Mouse (Mus musculus): ENCODE results near the gene A2m. TPM values are rescaled to one million over a fixed set of nuclear protein-coding genes. Genes with fewer than 3 reads are reported as not detected.

A2m gene
- polyA plus RNA-seq, 1 experiment = 17.8 TPM

DNA sequence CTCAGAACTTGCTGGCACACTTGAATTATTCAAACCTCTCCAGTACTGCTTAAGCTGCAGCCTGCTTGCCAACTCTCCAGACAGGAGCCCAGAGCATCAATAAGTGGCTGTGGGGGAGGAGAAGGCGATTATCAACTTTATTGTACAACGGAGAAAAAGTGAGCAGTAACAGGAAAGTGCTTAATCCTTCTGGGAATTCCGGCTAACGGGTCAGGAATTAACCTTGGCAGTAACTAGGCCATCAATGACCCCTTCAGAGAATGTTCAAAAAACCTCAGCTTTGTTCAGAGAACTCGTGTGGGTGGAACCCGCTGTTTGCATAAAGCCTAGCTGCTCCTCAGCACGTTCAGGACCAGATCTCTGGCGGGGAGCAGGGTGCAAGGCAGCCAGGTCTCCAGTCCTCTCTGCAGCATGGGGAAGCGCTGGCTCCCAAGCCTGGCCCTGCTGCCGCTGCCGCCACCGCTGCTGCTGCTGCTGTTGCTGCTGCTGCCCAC is 749 bp downstream of the A2m start:
- peak; percentile 8 to 9 for DNase-seq
- WGBS = 6% methylated on average over 12 of the region's 12 CpGs
- H3K27me3 ChIP-seq (ENCODE audit: control insufficient read depth, insufficient read depth, low read length) = no peaks in the 10 kb centered on the region
- TF ChIP-seq POLR2A (IDR thresholded peaks at IDR 0.05; ENCODE audit: borderline replicate concordance, insufficient read depth, low read length) (no peak), CTCF (IDR thresholded peaks at IDR 0.05; ENCODE audit: borderline replicate concordance, insufficient read depth, low read depth, low read length) (no peak)
- no peak overlapping the region for H3K4me3 ChIP-seq (replicated peaks; ENCODE audit: insufficient read depth, low read depth, low read length)
- H3K4me1 ChIP-seq (ENCODE audit: control insufficient read depth, insufficient read depth, low read length) = no peaks in the 10 kb centered on the region
- no peak overlapping the region for H3K27ac ChIP-seq (ENCODE audit: insufficient read depth, low read length)

DNA sequence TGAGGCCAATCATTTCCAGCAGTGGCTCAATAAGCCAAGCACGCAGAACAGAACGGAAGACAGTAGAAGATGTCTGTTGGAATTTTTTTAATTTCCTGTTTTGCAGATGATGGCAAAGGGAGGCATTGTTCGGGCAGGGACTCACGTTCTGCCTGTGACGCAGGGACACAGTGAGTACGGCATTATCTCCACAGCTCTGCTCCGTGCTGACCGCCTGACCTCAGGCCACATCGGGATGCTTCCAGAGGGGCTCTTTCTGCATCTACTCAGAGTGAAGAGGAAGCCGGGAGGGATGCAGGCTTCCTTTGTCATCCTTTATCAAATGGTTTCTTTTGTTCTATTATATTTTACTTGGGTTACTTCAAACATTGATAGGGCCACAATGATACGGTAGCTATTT is 13.3 kb downstream of the A2m start:
- TF ChIP-seq POLR2A (IDR thresholded peaks at IDR 0.05; ENCODE audit: borderline replicate concordance, insufficient read depth, low read length) = no peak
- no peak for TF ChIP-seq CTCF (IDR thresholded peaks at IDR 0.05; ENCODE audit: borderline replicate concordance, insufficient read depth, low read depth, low read length)
- Histone ChIP-seq H3K27me3 (ENCODE audit: control insufficient read depth, insufficient read depth, low read length) (no peaks in the 10 kb centered on the region), H3K4me3 (replicated peaks; ENCODE audit: insufficient read depth, low read depth, low read length) (no peak overlapping the region), H3K4me1 (ENCODE audit: control insufficient read depth, insufficient read depth, low read length) (no peaks in the 10 kb centered on the region), H3K27ac (ENCODE audit: insufficient read depth, low read length) (no peak overlapping the region)
- no peak for DNase-seq
- 73% methylated on average over 11 of the region's 11 CpGs for WGBS

Other genes with a start within 250 kb of the A2m start
- gene Iqsec3, start 161.7 kb upstream of the A2m start, polyA plus RNA-seq (2012; rRNA removed) = 58.4 and 66.5 TPM in 2 replicates
- not detected in 2 replicates for gene Gm7298, start 97.6 kb downstream of the A2m start, polyA plus RNA-seq (2012; rRNA removed)
- gene Mug1, start 203.2 kb downstream of the A2m start, polyA plus RNA-seq (2012; rRNA removed) = 0.02 TPM in 1 of 2 replicates, not detected in the other

All from cerebellum, adult 2 months (tissue).